Mouse (Mus musculus) lung, postnatal 0 days (tissue): ENCODE measurements around the gene Vegfa. TPM values are rescaled to one million over a fixed set of nuclear protein-coding genes. Genes with fewer than 3 reads are reported as not detected.

Source experiments
- ATAC-seq: fragments of 200-750 bp; cut with Nextera tagmentation; 2 replicates; pipeline ENCODE4 v1.8.0; 2017; ENCODE audit warnings: moderate library complexity
- DNase-seq: peaks from one replicate; pipeline ENCODE4 v3.0.0-alpha.2; 2016; ENCODE audit warnings: low spot score
- H3K27ac ChIP-seq: fragments of 300-500 bp; sonication (generic); 2 replicates; pipeline ENCODE4 v1.5.1; 2014; ENCODE audit warnings: antibody characterized with exemption, mild to moderate bottlenecking, low read length, mixed read lengths
- H3K27me3 ChIP-seq: fragments of 300-500 bp; sonication (generic); replicated peaks from 2 replicates; pipeline ENCODE4 v1.6.1; 2014; ENCODE audit warnings: low read length, mixed read lengths; ENCODE audit not compliant: insufficient read depth
- H3K36me3 ChIP-seq: fragments of 300-500 bp; sonication (generic); 2 replicates; pipeline ENCODE4 v1.6.1; 2014; ENCODE audit warnings: low read length, mixed read lengths; ENCODE audit not compliant: insufficient read depth
- H3K4me1 ChIP-seq: fragments of 300-500 bp; sonication (generic); 2 replicates; pipeline ENCODE4 v1.6.1; 2014; ENCODE audit warnings: antibody characterized with exemption, low read depth, low read length, mixed read lengths; ENCODE audit not compliant: insufficient read depth
- H3K4me2 ChIP-seq: fragments of 300-500 bp; sonication (generic); replicated peaks from 2 replicates; pipeline ENCODE4 v1.6.1; 2014; ENCODE audit warnings: low read depth, mild to moderate bottlenecking, low read length, moderate library complexity, mixed read lengths
- H3K4me3 ChIP-seq: fragments of 300-500 bp; sonication (generic); 2 replicates; pipeline ENCODE4 v1.5.1; 2014; ENCODE audit warnings: low read depth, low read length
- H3K9ac ChIP-seq: fragments of 300-500 bp; sonication (generic); replicated peaks from 2 replicates; pipeline ENCODE4 v1.6.1; 2014; ENCODE audit warnings: low read depth, mild to moderate bottlenecking
- H3K9me3 ChIP-seq: fragments of 300-500 bp; sonication (generic); 2 replicates; pipeline ENCODE4 v1.6.1; 2016; ENCODE audit warnings: low read length, mixed read lengths
- CTCF ChIP-seq: IDR thresholded peaks from 2 replicates; pipeline ENCODE4 v1.5.1; 2016; ENCODE audit warnings: antibody characterized with exemption, mild to moderate bottlenecking
- EP300 ChIP-seq: IDR thresholded peaks from 2 replicates; pipeline ENCODE4 v1.6.1; 2016; ENCODE audit warnings: antibody characterized with exemption, mild to moderate bottlenecking, control low read depth
- WGBS: fragments of 180-500 bp; shearing (Covaris S2); extraction: QIAGEN DNeasy Blood & Tissue Kit; methylation state at CpG from one replicate; pipeline ENCODE4 v1.1.7; 2014; 5-methylcytosine and 5-hydroxymethylcytosine counted together
- polyA plus RNA-seq: library from polyadenylated mRNA; unstranded; fragments of >200 nt; fragmentation: Nextera tagmentation; extraction: Ambion mirVana; gene quantifications from 2 replicates; pipeline ENCODE4 v1.2.1, GENCODE M21; 2015

Vegfa gene
- polyA plus RNA-seq, 1 experiment from 2014 or later, result 21.4 TPM

- Histone ChIP-seq H3K27ac (peak overlapping the region; percentile 86), H3K4me1 (peaks cover 3% of the 10 kb centered on the region; the same call in 1 of the 2 replicates), H3K4me3 (no peak overlapping the region), H3K27me3 (no peaks in the 10 kb centered on the region), H3K4me2 (0 out of 2 replicates have a peak overlapping the region, but pooled peaks have one; percentile 19), H3K9me3 (no peaks in the 10 kb centered on the region), H3K36me3 (no peaks in the 10 kb centered on the region), H3K9ac (no peak overlapping the region)
- ATAC-seq (peak; percentile 18), DNase-seq (peak; percentile 68)
- WGBS, result 44% methylated on average over 7 of the region's 7 CpGs
- no peak for TF ChIP-seq CTCF
- 0 out of 2 replicates have a peak, but pooled peaks have one; percentile 27 for TF ChIP-seq EP300
These were observed 59.8 kb downstream of the Vegfa start for GRCm38 (mm10) chr17:45972405-45972804.

- Histone ChIP-seq H3K9ac (no peak overlapping the region), H3K4me2 (peak overlapping the region; percentile 19; the same call in 1 of the 2 replicates), H3K9me3 (no peaks in the 10 kb centered on the region), H3K27me3 (no peaks in the 10 kb centered on the region), H3K4me3 (no peak overlapping the region), H3K27ac (peak overlapping the region; percentile 86), H3K4me1 (peaks cover 3% of the 10 kb centered on the region; the same call in 1 of the 2 replicates), H3K36me3 (no peaks in the 10 kb centered on the region)
- DNase-seq (peak; percentile 61), ATAC-seq (peak; percentile 25)
- 67% methylated on average over 6 of the region's 6 CpGs for WGBS
- TF ChIP-seq CTCF (no peak), EP300 (peak; percentile 91)
These were observed 60.4 kb downstream of the Vegfa start for GRCm38 (mm10) chr17:45971800-45972199.

- Histone ChIP-seq H3K27me3 (no peaks in the 10 kb centered on the region), H3K36me3 (no peaks in the 10 kb centered on the region), H3K27ac (peak overlapping the region; percentile 86), H3K4me2 (no peak overlapping the region), H3K9ac (no peak overlapping the region), H3K4me3 (no peak overlapping the region), H3K9me3 (no peaks in the 10 kb centered on the region), H3K4me1 (peaks cover 3% of the 10 kb centered on the region; the same call in 1 of the 2 replicates)
- peak; percentile 99 for TF ChIP-seq EP300
- TF ChIP-seq CTCF, result no peak
- DNase-seq (peak; percentile 82), ATAC-seq (peak; percentile 58)
- 50% methylated on average over 17 of the region's 17 CpGs for WGBS
These were observed 61.2 kb downstream of the Vegfa start for GRCm38 (mm10) chr17:45970741-45971550.

GRCm38 (mm10) chr17:45969596-45969995 is 62.6 kb downstream of the Vegfa start:
- H3K27me3 ChIP-seq, result no peaks in the 10 kb centered on the region
- no peak overlapping the region for H3K9ac ChIP-seq
- peaks cover 3% of the 10 kb centered on the region; the same call in 1 of the 2 replicates for H3K4me1 ChIP-seq
- ATAC-seq (peak; percentile 62), DNase-seq (peak; percentile 83)
- peak overlapping the region; percentile 86 for H3K27ac ChIP-seq
- H3K9me3 ChIP-seq, result no peaks in the 10 kb centered on the region
- peak; percentile 88 for TF ChIP-seq EP300
- no peak for TF ChIP-seq CTCF
- WGBS, result 57% methylated on average over 8 of the region's 8 CpGs
- H3K4me3 ChIP-seq, result no peak overlapping the region
- no peaks in the 10 kb centered on the region for H3K36me3 ChIP-seq
- no peak overlapping the region for H3K4me2 ChIP-seq

GRCm38 (mm10) chr17:45968341-45968740 is 63.8 kb downstream of the Vegfa start:
- 83% methylated on average over 11 of the region's 11 CpGs for WGBS
- H3K27me3 ChIP-seq, result no peaks in the 10 kb centered on the region
- ATAC-seq, result no peak
- H3K9ac ChIP-seq, result no peak overlapping the region
- H3K27ac ChIP-seq, result no peak overlapping the region
- peaks cover 3% of the 10 kb centered on the region; the same call in 1 of the 2 replicates for H3K4me1 ChIP-seq
- no peaks in the 10 kb centered on the region for H3K9me3 ChIP-seq
- DNase-seq, result no peak
- no peaks in the 10 kb centered on the region for H3K36me3 ChIP-seq
- TF ChIP-seq CTCF (no peak), EP300 (no peak)
- H3K4me3 ChIP-seq, result no peak overlapping the region
- no peak overlapping the region for H3K4me2 ChIP-seq

Other genes starting within 250 kb of the Vegfa start
- gene Mrps18a, start 78.6 kb upstream of the Vegfa start, polyA plus RNA-seq, result 96.4 and 103 TPM in 2 replicates
- 31.7 and 32.4 TPM in 2 replicates for gene Rsph9, start 111.8 kb upstream of the Vegfa start, polyA plus RNA-seq
- gene Mad2l1bp, start 121.2 kb upstream of the Vegfa start, polyA plus RNA-seq, result 43.5 and 44.6 TPM in 2 replicates
- 38.8 and 39.5 TPM in 2 replicates for gene Gtpbp2, start 128.7 kb upstream of the Vegfa start, polyA plus RNA-seq
- gene Polh, start 170.3 kb upstream of the Vegfa start, polyA plus RNA-seq, result 6.6 and 8.6 TPM in 2 replicates
- gene Xpo5, start 170.4 kb upstream of the Vegfa start, polyA plus RNA-seq, result 14.8 and 16.2 TPM in 2 replicates
- gene Polr1c, start 215.7 kb upstream of the Vegfa start, polyA plus RNA-seq, result 82.0 and 89.9 TPM in 2 replicates
- 185 and 199 TPM in 2 replicates for gene Yipf3, start 215.7 kb upstream of the Vegfa start, polyA plus RNA-seq
- 3.7 and 5.2 TPM in 2 replicates for gene Lrrc73, start 221.2 kb upstream of the Vegfa start, polyA plus RNA-seq